Mouse (Mus musculus): ENCODE measurements around the gene Map6.
A peak's percentile ranks its signal among the peaks of the same experiment; 100 is the strongest.

Gene Map6

DNA sequence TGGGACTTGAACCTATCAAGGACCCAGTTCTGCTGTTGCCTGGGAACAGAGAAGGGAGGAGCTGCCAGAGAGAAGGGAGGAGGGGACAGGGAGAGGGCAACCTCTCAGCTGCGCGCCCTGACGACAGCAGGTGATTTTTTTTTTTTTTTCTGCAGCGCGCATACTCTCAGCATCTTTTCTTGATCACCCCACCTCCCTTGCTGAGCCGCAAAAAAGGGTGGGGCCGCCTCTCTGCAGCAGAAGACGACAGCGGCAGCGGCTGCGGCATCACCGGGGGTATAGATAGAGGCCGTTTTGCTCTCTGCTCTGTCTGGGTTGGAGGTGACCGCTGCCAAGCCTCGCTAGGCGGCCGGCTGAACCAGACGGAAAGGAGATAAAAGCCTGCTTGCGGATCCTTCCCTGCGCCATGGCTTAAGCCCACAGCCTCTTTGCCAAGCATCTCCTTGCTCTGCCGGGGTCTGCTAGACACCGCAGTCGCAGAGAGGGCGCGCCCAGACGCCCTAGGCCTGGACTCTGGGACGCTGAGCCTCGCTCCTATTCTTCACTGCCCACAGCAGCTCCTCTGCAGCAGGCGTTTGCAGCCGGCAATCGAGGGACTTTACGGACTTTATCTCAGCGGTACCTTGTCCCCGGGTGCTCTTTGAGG lies at the start of gene Map6:
Gene Map6, plus strand, starts transcription at position 197 of the 646 bp plus-strand sequence.
- DNase-seq (ENCODE audit: low spot score in 2 of 2) = peak; percentile 76 to 78

DNA sequence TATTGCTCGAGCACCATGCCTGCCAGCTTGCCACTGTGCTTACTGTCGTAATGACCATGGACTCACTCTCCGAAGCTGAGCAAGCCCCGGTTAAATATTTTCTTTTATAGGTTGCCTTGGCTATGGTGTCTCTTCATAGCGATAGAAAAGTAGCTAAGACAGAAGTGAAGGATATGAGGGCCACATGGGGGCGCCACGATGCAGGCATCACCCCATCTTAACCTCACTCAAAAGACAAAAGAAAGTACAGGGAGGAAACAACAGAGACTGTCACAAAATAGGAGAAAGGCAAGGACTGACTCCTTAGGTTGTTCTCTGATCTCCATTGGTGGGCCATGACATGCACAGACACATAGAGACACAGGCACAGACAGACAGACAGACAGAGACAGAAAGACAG lies 43.0 kb upstream of the Map6 start:
- no peak for DNase-seq (ENCODE audit: low spot score in 2 of 2)

DNA sequence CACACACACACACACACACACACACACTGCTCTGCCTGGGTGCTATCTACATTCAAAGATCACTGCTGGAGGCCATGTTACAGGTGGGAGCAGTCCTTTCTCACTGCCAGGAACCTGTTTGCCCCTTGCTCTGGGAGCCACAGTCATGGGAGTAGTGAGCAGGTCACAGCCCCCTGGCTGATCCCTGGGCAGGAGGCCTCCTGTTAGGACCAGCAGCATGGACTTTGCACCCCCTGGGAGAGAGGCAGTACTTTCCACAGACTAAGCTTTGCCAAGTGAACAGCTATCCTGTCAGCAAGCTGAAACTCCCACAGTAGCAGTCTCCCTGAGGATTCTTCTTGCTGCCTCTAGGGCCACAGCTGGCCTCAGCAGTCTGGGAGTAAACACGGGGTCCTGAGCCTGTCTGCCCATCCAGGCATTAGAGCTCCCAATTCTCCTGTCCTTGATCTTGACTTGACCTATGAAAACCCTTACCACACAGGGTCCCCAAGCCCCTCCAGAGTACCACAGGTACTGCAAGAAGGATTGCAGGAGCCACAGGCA lies 42.5 kb upstream of the Map6 start:
- DNase-seq (ENCODE audit: low spot score in 2 of 2) = no peak

DNA sequence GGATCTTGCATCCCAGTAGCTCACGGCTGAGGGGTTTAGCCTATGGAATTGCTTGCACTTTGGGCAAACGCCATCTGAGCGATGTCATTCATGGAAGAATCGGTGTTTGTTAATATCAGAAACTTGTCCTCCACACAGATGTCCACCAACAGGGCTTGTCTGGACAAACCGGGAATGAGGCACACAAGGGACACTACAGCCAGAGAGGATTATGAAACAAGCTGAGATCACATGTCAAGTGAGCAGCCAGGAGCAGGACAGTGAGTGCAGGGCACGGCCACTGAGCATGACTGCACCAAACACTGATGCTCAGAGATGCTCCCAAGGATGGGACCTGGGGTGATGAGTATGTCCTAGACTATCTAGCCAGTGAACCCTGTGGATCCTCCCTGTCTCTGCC lies 41.8 kb upstream of the Map6 start:
- no peak for DNase-seq (ENCODE audit: low spot score in 2 of 2)

DNA sequence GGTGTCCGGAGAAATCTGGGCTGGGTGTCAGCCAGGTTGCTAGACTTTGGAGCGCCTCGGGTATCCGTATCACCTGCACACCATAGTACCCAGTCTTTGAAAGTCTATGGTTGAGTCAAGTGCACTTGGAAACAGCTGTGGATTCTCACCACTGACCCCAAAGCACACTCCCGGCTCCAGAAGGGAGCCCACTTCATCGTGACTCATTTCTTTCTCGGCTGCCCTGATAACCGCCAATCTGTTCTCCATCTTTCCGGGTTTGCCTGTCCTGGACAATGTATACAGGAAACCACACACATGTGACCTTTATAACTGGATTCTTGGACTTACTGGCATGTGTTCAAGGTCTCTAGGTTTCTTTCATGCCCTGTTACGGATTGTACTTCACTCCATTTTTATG lies 40.6 kb upstream of the Map6 start:
- DNase-seq (ENCODE audit: low spot score in 2 of 2) = no peak

DNA sequence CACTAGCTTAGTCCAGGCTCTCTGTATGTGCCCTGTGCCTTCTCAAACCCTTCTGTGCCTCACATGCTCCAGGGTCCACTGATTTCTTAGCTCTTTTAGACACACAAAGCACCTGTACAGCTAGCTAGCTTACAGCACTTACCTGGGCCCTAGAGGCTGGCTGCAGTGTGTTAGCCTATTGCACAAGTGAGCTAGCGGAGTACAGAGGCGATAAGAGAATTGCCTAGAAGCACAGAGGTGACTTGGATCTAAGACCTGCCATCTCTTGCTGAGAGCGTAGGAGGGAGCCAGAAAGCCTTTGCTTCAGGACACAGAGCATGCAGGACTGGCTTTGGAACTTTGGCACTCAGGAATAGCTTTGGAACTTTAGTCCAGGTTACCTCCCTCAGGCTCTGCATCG lies 40.0 kb upstream of the Map6 start:
- no peak for DNase-seq (ENCODE audit: low spot score in 2 of 2)

DNA sequence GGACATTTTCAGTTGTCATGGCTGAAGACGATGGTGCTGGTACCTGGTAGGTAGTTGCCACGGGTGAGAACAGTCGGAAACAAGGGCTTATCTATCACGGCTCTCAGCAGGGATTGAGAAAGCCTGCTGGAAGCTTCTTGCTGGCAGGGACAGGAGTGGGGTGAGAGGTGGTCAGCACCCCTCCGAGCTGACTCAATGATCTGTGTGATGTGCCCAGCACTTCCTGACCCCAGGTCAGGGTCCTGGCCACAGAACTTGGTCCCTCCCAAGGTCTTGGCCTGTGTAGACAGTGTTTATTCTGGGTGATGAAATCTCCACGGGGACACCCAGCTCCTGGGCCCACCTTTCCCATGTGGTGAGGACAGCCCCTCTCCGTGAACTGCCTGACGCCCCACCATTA lies 38.4 kb upstream of the Map6 start:
- no peak for DNase-seq (ENCODE audit: low spot score in 2 of 2)

DNA sequence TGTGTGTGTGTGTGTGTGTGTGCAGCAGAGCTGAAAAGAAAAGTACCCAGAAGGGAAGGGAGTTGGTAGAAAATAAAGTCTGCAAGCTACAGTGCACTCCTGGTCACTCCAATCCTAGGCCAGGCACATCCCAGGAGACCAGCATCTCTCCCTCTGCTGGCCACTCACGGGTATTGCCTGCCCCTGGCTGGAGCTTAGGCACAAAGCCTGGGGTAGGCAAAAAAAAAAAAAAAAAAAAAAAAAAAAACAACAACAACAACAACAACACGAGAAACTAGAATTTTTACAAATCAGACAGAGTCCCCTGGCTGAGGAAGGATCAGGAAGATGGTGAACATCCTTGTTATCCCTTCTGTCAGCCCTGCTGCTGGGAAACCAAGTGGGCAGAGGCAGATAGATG lies 37.8 kb upstream of the Map6 start:
- peak in 1 of 2 experiments; percentile 16 for DNase-seq (ENCODE audit: low spot score in 2 of 2)

DNA sequence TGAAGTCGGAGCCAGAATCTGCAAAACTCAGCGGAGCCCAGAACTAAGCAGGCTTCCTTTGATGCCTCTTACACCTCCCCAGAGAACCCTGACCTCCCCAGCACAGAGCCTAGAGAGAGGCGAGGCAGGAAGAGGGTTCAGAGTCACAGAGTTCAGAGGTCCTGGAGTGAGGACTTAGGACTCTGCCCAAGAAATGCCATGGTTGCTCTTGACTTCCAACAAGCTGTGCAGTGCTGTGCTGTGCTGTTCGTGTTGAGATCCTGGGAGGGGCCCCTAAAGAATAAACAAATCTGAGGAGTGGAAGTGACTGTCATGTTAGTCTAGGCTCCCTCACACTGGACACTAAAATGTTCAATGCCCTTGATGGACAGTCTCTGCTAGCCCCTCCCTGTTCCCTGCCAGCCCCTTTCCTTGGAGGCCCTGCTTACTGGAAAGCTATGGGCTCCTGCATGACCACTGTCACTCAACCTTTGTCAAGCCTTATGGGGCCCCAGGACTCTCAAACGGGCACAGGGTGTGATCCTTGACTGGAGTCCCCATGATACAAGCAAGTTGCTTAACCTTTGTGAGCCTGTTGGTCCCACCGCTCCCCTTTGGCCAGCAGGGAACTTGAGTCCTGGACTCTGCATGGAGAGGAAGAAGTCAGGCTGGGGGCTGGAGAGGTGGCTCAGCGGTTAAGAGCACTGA lies 37.0 kb upstream of the Map6 start:
- no peak for DNase-seq (ENCODE audit: low spot score in 2 of 2)

DNA sequence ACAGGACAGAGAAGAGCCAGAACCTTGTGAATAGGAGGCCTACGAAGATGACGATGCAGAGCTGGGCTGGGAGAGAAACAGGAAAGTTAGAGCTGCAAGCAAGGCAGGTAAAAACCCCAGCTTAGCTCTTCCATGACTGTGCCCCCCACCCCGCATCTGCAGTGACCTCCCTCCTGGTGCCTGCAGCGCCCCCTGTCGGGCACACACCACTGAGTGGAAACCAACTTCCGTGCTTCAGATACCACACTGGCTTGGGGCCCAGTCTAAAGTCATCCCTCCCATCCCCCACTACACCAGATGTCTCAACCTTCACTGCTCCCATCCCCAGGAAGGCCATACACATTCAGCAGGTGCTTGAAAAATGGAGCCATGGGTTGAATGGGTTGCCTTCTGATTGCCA lies 34.7 kb upstream of the Map6 start:
- no peak for DNase-seq (ENCODE audit: low spot score in 2 of 2)

DNA sequence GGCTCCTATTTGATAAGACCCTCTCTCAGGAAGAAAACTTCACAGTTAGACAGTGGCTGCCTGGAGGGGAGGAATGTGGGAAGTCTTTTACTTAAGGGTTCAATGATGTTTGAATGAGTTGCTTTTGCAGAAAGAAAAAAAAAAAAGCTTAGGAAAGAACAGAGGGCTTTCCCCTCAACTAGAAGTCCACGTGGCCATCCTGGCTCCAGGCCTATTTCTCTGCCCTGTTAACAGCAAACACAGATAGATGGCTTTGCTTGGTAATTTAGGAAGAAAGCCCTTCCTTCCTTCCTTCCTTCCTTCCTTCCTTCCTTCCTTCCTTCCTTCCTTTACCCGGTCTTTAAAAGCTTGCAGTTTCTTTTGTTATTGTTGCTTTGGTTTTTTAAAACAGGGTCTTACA lies 32.3 kb upstream of the Map6 start:
- DNase-seq (ENCODE audit: low spot score in 2 of 2) = no peak

DNA sequence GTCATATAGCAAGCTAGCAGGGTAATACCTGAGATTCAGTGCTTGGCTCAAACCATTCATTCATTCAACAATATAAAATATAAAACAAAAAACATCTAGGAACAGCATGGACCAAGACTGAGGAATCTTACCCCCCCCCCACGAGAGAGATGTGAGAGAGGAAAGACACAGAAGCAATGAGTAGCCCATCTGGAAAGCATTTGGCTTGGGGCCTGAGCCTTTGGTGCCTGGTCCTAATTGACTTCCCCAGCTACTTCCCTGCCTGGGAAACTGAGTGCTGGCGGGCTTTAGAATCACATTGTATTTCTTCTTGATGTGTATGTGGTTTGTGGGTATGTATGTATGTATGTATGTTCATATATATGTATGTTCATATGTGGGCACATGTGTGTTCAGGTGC lies 31.6 kb upstream of the Map6 start:
- no peak for DNase-seq (ENCODE audit: low spot score in 2 of 2)

DNA sequence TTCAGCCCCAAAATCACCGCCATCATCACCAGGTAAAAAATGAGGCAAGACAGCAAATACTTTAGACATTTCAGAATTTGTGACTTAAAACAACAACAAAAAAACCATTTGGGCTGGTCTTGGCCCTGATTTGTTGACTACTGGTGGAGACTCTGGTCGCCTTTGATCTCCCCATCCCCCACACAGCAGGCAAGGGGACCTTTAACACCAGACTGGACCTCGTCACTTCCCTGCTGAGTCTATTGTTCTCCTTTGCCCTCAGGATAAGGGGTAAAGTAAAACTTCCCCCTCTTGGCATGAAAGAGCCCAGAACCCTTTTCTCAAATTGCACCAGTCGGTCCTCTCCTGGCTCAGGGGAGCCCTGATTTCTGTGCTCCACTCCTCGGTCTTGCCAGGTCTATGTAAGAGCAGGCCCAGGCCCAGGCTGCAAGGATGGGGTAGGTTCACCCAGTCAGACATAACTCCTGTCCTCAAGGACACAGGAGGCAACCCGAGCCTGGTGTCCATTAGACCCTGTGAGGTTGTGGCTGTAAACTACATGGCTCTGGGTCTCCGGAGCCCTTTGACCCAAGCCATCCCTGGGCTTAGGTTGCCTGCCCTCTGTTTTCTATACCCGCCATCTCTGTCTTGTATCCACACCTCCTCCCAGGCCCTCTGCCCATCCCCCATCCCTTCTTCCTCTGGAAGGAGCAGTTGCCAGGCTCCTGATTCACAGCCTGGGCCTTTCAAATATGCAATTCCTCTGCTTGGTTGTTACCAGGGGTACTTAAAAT lies 30.2 kb upstream of the Map6 start:
- no peak for DNase-seq (ENCODE audit: low spot score in 2 of 2)

DNA sequence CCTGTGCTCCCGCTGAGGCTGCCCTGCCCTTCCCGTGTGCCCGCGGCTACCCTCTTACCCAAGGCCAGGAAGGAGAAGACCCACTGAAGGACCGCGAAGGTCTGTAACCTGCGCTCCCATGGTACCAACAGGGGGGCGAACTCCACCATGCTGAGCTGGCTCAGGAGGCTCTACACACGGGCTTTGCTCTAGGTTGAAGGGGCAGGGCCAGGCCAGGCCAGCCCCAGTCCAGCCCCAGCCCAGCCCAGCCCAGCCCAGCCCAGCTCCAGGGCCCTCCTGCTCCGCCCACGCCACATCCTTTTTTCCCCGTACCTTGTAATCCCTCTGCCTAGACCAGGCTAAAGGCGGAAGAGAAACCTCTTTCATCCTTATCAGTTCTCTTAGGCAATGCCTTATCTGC lies 28.8 kb upstream of the Map6 start, which contains the start of gene Mogat2:
Gene Mogat2, minus strand, starts transcription at position 203 of the 400 bp plus-strand sequence.
- no peak for DNase-seq (ENCODE audit: low spot score in 2 of 2)

DNA sequence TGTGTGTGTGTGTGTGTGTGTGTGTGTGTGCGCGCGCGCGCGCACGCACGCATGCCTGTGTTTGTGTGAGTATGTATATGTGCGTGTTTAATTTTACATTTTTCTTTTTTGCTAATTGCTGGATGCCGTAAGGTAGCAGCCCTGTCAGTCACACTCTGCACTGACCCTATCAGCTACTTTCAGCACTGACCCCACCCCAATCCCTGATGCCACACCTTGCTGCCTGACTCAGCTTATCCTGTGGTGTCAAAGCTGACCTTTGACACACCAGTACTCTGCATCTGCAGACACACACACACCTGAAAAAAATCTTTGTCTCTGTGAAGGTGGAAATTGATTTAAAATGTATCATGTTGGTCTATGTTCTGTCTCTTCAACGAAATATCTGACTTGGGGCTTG lies 25.1 kb upstream of the Map6 start:
- no peak for DNase-seq (ENCODE audit: low spot score in 2 of 2)

DNA sequence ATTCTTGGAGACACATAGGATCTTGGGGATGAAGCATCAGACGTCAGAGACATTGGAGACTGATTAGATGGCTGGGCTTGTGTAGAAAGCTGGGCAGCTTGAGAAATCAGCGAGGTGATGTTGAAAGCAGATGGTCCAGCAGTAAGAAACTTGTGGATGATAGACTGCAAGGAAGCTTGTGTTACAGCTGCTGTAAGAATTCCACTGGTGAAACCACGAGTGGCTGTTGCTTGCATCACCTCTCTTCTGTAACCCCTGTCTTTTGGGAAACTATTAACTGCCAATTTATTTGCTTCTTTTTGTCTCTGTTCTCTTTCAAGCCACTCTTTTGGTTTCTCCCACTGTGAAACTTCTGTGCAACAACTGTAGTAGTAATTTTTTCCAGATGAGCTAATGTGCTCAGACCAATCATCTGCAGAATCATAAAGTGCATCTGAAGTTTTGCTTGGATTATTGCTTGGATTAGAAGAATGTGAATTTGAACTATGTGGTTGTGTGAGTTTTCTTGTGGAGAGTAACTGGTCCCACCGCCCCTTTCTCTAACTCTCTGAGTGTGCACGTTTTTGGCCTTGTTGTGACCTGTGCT lies 19.0 kb upstream of the Map6 start:
- DNase-seq (ENCODE audit: low spot score in 2 of 2) = no peak

DNA sequence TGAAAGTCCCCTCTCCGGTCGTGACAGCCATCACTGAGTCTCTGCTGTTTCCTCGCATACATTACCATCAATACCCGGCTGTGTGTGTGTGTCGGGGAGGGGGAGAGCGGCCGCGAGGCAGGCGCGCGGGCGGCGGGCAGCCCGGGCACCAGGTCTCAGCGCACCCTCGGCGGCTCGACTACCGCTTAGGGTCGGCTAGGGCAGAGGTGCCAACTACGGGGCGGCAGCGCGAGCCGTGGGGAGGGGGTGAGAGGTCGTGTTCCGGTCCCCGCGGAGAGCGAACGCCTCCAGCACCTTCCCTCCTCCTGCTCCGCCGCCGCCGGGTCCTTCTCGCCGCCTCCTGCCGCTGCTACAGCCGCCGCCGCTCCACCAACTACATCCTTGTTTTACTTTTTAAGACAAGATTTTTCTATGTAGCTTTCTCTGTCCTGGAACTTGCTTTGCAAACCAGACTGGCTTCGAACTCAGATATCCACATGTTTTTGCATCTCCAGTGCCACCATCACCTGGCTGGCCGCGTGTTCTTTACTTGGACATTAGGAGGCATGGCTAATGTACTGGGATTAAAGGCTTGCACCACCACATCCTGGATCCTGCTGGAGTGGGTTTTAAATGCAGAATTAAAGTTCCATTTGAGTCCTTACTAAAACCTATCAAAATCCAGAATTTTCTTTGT lies 18.2 kb upstream of the Map6 start:
- no peak for DNase-seq (ENCODE audit: low spot score in 2 of 2)

DNA sequence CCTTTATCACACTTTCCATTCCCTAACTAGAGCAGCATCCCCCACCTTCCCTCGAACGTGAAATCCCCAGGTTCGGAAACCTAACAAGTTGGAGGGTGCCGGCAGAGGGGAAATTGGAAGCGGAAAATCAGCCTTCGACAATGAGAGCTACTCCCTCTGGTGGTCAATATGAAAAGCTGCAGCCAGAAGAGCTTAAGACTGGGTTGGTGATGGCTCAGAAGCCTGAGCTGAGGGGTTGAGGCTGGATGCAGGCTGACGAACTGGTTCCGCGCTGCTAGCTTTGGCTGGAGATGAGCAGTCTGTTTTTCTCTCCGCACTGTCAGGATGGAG lies 17.7 kb upstream of the Map6 start:
- DNase-seq (ENCODE audit: low spot score in 2 of 2) = peak; percentile 29 to 53

DNA sequence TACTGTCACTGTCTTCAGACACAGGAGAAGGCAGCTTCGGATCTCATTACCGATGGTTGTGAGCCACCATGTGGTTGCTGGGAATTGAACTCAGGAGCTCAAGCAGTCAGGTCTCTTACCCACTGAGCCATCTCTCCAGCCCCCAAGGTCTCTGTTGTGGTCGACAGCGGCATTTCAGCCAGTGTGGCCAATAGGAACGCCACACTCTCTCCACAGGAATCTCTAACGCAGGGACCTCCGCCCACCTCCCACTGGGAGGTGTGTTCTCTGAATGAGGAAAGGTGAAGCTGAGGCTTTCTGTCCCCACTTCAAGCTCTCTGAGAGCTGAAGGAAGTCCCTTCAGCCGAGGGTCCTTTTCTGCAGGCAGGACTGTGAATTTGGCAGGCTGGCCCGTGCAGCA lies 16.9 kb upstream of the Map6 start:
- DNase-seq (ENCODE audit: low spot score in 2 of 2) = no peak

DNA sequence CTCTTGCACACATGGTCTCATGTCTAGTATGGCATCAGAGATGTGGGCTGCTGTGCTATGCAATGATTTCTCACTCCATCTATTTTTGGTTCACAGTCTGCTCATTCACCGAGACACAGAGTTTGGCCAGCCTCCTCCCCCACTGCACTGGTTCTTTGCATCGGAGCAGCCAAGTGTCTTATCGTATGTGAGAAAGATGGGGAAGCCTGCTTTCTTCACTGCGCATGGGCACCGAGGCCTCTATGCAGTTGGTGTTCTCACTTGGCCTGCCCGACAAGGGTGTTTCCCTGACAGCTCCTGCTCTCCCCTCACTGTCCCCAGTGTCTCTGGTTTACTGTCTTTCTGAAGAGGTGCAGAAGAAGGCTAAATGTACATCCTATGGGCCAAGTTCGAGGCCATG lies 12.2 kb upstream of the Map6 start:
- peak; percentile 54 to 87 for DNase-seq (ENCODE audit: low spot score in 2 of 2)

DNA sequence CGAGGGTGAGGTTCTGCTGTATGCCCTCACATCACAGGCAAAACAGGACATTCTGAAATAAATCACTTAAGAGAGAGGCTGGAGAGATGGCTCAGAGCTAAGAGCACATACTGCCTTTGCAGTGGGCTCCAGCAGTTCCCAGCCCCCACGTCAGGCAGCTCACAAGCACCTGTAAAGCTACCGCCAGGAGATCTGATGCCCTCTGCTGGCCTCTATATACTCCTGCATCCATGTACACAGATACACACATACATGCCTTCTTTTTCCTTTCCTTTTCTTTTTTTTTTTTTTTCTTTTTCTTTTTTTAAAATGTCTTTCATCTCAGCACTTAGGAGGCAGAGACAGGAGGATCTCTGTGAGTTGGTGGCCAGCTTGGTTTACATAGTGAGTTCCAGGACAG lies 5.3 kb upstream of the Map6 start:
- no peak for DNase-seq (ENCODE audit: low spot score in 2 of 2)

DNA sequence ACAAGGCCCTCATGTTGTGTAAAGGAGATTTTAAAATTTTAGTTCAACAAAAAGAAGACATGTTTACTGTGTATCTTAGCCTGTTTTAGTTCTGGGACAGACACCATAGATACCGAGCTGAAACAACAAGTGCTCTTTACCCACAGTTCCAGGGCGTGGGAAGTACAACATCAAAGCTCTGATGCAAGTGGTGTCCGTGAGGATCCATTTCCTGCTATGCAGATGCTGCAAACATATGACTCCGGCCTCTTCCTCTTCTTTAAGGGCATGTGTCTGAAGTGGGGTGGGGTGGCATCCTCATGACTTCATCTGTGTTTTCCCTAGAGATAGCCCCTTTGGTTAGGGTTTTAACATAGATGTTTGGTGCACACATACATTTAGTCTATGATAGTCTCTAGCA lies 3.7 kb upstream of the Map6 start:
- DNase-seq (ENCODE audit: low spot score in 2 of 2) = no peak
